ENCODE assay signal across 8 mouse cellular contexts in genomic region chr14:46941896-46942812, GRCm38 (mm10). TPM values are rescaled to one million over a fixed set of nuclear protein-coding genes. Genes with fewer than 3 reads are reported as not detected.
A peak's percentile ranks its signal among the peaks of the same experiment; 100 is the strongest.
DNase-seq lines count a peak whose midpoint lies in the region; ATAC-seq lines count a peak whose summit lies in the region.

No protein-coding gene starts in this region.

- no peaks in the 10 kb centered on the region for H3K36me3 ChIP-seq in embryonic facial prominence, embryonic 14.5 days (ENCODE audit: control insufficient read depth, insufficient read depth, low read length)
- no peaks in the 10 kb centered on the region for H3K36me3 ChIP-seq in kidney, embryonic 15.5 days
- no peaks in the 10 kb centered on the region for H3K36me3 ChIP-seq in limb, embryonic 11.5 days (ENCODE audit: control insufficient read depth, insufficient read depth, low read length)
- H3K36me3 ChIP-seq in neural tube, embryonic 14.5 days (ENCODE audit: control insufficient read depth, insufficient read depth, low read length), result no peaks in the 10 kb centered on the region

- H3K4me3 ChIP-seq in embryonic facial prominence, embryonic 14.5 days (ENCODE audit: low read depth, low read length), result 0 out of 2 replicates have a peak overlapping the region, but pooled peaks have one; percentile 10
- no peak overlapping the region for H3K4me3 ChIP-seq in kidney, embryonic 15.5 days (replicated peaks)
- H3K4me3 ChIP-seq in limb, embryonic 11.5 days (ENCODE audit: low read depth, low read length), result no peak overlapping the region
- H3K4me3 ChIP-seq in neural tube, embryonic 14.5 days (ENCODE audit: low read depth, low read length), result no peak overlapping the region

- H3K4me2 ChIP-seq in embryonic facial prominence, embryonic 14.5 days (ENCODE audit: low read depth, low read length), result peak overlapping the region; percentile 44
- peak overlapping the region; percentile 43 for H3K4me2 ChIP-seq in kidney, embryonic 15.5 days
- no peak overlapping the region; the same call in 1 of the 2 replicates for H3K4me2 ChIP-seq in limb, embryonic 11.5 days (ENCODE audit: low read depth, severe bottlenecking)
- H3K4me2 ChIP-seq in neural tube, embryonic 14.5 days (ENCODE audit: low read depth, low read length), result no peak overlapping the region

- H3K9ac ChIP-seq in embryonic facial prominence, embryonic 14.5 days (ENCODE audit: low read depth, low read length), result peak overlapping the region; percentile 43
- H3K9ac ChIP-seq in kidney, embryonic 15.5 days, result no peak overlapping the region
- no peak overlapping the region for H3K9ac ChIP-seq in limb, embryonic 11.5 days (ENCODE audit: low read length)
- H3K9ac ChIP-seq in neural tube, embryonic 14.5 days (replicated peaks; ENCODE audit: low read depth, low read length), result no peak overlapping the region

- peaks cover 22% of the 10 kb centered on the region for H3K4me1 ChIP-seq in embryonic facial prominence, embryonic 14.5 days (ENCODE audit: control insufficient read depth, insufficient read depth, low read length)
- H3K4me1 ChIP-seq in kidney, embryonic 15.5 days, result peaks cover 19% of the 10 kb centered on the region
- peaks cover 14% of the 10 kb centered on the region for H3K4me1 ChIP-seq in limb, embryonic 11.5 days (ENCODE audit: control insufficient read depth, insufficient read depth, low read length)
- peaks cover 4% of the 10 kb centered on the region; the same call in 1 of the 2 replicates for H3K4me1 ChIP-seq in neural tube, embryonic 14.5 days (ENCODE audit: control insufficient read depth, insufficient read depth, low read length)

- ATAC-seq in embryonic facial prominence, embryonic 14.5 days (ENCODE audit: low read depth), result peak; percentile 90
- peak; percentile 79 for ATAC-seq in kidney, embryonic 15.5 days (replicated peaks; ENCODE audit: low FRiP score)
- ATAC-seq in limb, embryonic 11.5 days (ENCODE audit: insufficient number of reproducible peaks, low FRiP score, low TSS enrichment, low read depth), result peak; percentile 89
- peak; percentile 26; the same call in 1 of the 2 replicates for ATAC-seq in neural tube, embryonic 14.5 days (ENCODE audit: low read depth)

- peak; percentile 54 for DNase-seq in adrenal gland, postnatal 10 days
- no peak for DNase-seq in adrenal gland, postnatal 4 days (ENCODE audit: low spot score in 2 of 2)
- DNase-seq in embryonic facial prominence, embryonic 14.5 days (ENCODE audit: low spot score), result peak; percentile 94
- DNase-seq in heart, adult 9 months (ENCODE audit: low spot score in 2 of 2), result peak; percentile 64 to 74
- peak; percentile 84 for DNase-seq in limb, embryonic 11.5 days (ENCODE audit: low spot score)
- DNase-seq in cerebellum, postnatal 14 days, result no peak

- H3K9me3 ChIP-seq in embryonic facial prominence, embryonic 14.5 days (ENCODE audit: control insufficient read depth, low read length), result no peaks in the 10 kb centered on the region
- H3K9me3 ChIP-seq in kidney, embryonic 15.5 days (replicated peaks), result no peaks in the 10 kb centered on the region
- no peaks in the 10 kb centered on the region for H3K9me3 ChIP-seq in limb, embryonic 11.5 days (ENCODE audit: control insufficient read depth, low read length)
- H3K9me3 ChIP-seq in neural tube, embryonic 14.5 days (ENCODE audit: control insufficient read depth, low read length), result no peaks in the 10 kb centered on the region

- WGBS in embryonic facial prominence, embryonic 14.5 days, result 42% methylated on average over 23 of the region's 23 CpGs
- WGBS in kidney, embryonic 15.5 days, result 58% methylated on average over 23 of the region's 23 CpGs
- WGBS in limb, embryonic 11.5 days, result 65% methylated on average over 23 of the region's 23 CpGs
- WGBS in neural tube, embryonic 14.5 days, result 74% methylated on average over 23 of the region's 23 CpGs

- peak overlapping the region; percentile 93 for H3K27ac ChIP-seq in embryonic facial prominence, embryonic 14.5 days (replicated peaks; ENCODE audit: low read depth, low read length)
- no peak overlapping the region for H3K27ac ChIP-seq in kidney, embryonic 15.5 days
- peak overlapping the region; percentile 92 for H3K27ac ChIP-seq in limb, embryonic 11.5 days (replicated peaks; ENCODE audit: low read depth, low read length)
- no peak overlapping the region for H3K27ac ChIP-seq in neural tube, embryonic 14.5 days (ENCODE audit: low read depth, low read length)

- no peaks in the 10 kb centered on the region for H3K27me3 ChIP-seq in embryonic facial prominence, embryonic 14.5 days (replicated peaks; ENCODE audit: control insufficient read depth, insufficient read depth, low read length)
- H3K27me3 ChIP-seq in kidney, embryonic 15.5 days, result no peaks in the 10 kb centered on the region
- no peaks in the 10 kb centered on the region for H3K27me3 ChIP-seq in limb, embryonic 11.5 days (ENCODE audit: control insufficient read depth, insufficient read depth, low read length)
- no peaks in the 10 kb centered on the region for H3K27me3 ChIP-seq in neural tube, embryonic 14.5 days (ENCODE audit: control insufficient read depth, insufficient read depth, low read length)

RNA-seq across cellular contexts. Expression of gene Samd4, which starts 59.5 kb away (rescaled TPM):
- 10 to 100 TPM; 14.3 to 18.6 TPM for total RNA-seq in adrenal gland, postnatal 10 days (2021)
- total RNA-seq in adrenal gland, postnatal 4 days (2021), result 10 to 100 TPM; 20.5 to 24.6 TPM
- polyA plus RNA-seq in embryonic facial prominence, embryonic 14.5 days (2014; fragmentation: Nextera tagmentation; extraction: Ambion mirVana), result 8.2 and 9.6 TPM in 2 replicates
- 5.0 and 5.2 TPM in 2 replicates for polyA plus RNA-seq in kidney, embryonic 15.5 days (2015; fragmentation: Nextera tagmentation; extraction: Ambion mirVana)
- polyA plus RNA-seq in limb, embryonic 11.5 days (2014; fragmentation: Nextera tagmentation; extraction: Ambion mirVana), result 2.1 and 3.0 TPM in 2 replicates
- 2.6 and 3.8 TPM in 2 replicates for polyA plus RNA-seq in neural tube, embryonic 14.5 days (2014; fragmentation: Nextera tagmentation; extraction: Ambion mirVana)

Comparison
In these comparisons a context has a peak if more than half of its experiments do, and no peak if none do; other contexts are left out.
1. DNase-seq: peak in adrenal gland, postnatal 10 days (single experiment), embryonic facial prominence, embryonic 14.5 days (single experiment), heart, adult 9 months (2 of 2) and limb, embryonic 11.5 days (single experiment); none in adrenal gland, postnatal 4 days (0 of 2) and cerebellum, postnatal 14 days (0 of 2).
2. ATAC-seq: peak in every context shown above with its lines; median percentile 90 in embryonic facial prominence, embryonic 14.5 days; 89 in limb, embryonic 11.5 days; 79 in kidney, embryonic 15.5 days; 26 in neural tube, embryonic 14.5 days.
3. H3K27ac ChIP-seq: peak in embryonic facial prominence, embryonic 14.5 days (single experiment) and limb, embryonic 11.5 days (single experiment); none in kidney, embryonic 15.5 days (single experiment) and neural tube, embryonic 14.5 days (single experiment).
4. H3K4me2 ChIP-seq: peak in embryonic facial prominence, embryonic 14.5 days (single experiment) and kidney, embryonic 15.5 days (single experiment); none in limb, embryonic 11.5 days (single experiment) and neural tube, embryonic 14.5 days (single experiment).